Mouse (Mus musculus) liver, adult 2 months (tissue): ENCODE measurements around the gene C2cd2. TPM values are rescaled to one million over a fixed set of nuclear protein-coding genes. Genes with fewer than 3 reads are reported as not detected.

ENCODE experiments used
- DNase-seq: peaks from one replicate; pipeline ENCODE4 v3.0.0-alpha.2; 2011; ENCODE audit warnings: low read depth, low spot score; ENCODE audit errors: extremely low read depth
- H3K27ac ChIP-seq: fragments of 200-500 bp; replicated peaks from 2 replicates; pipeline ENCODE4 v1.5.1; 2012; ENCODE audit warnings: low read depth, mild to moderate bottlenecking, control low read depth, inconsistent platforms, low read length; ENCODE audit not compliant: insufficient read depth
- H3K27me3 ChIP-seq: fragments of 200-500 bp; 2 replicates; pipeline ENCODE4 v1.6.1; 2012; ENCODE audit warnings: mild to moderate bottlenecking, moderate library complexity, low read length, inconsistent platforms; ENCODE audit not compliant: control insufficient read depth, insufficient read depth
- H3K36me3 ChIP-seq: fragments of 200-500 bp; 2 replicates; pipeline ENCODE4 v1.6.1; 2012; ENCODE audit warnings: low read length, inconsistent platforms; ENCODE audit not compliant: control insufficient read depth, insufficient read depth
- H3K4me1 ChIP-seq: fragments of 200-500 bp; 2 replicates; pipeline ENCODE4 v1.6.1; 2011; ENCODE audit warnings: low read length; ENCODE audit not compliant: control insufficient read depth, insufficient read depth
- H3K4me3 ChIP-seq: fragments of 200-500 bp; 2 replicates; pipeline ENCODE4 v1.5.1; 2011; ENCODE audit warnings: low read depth, mild to moderate bottlenecking, control low read depth, low read length, moderate library complexity; ENCODE audit not compliant: insufficient read depth
- H3K79me2 ChIP-seq: fragments of 200-500 bp; 2 replicates; pipeline ENCODE4 v1.6.1; 2012; ENCODE audit warnings: inconsistent platforms, mild to moderate bottlenecking, low read length, moderate library complexity; ENCODE audit not compliant: control insufficient read depth, insufficient read depth
- H3K9ac ChIP-seq: fragments of 200-500 bp; 2 replicates; pipeline ENCODE4 v1.6.1; 2012; ENCODE audit warnings: low read depth, mild to moderate bottlenecking, control low read depth, inconsistent platforms, low read length
- CTCF ChIP-seq: fragments of 200-500 bp; IDR thresholded peaks from 2 replicates; pipeline ENCODE4 v1.5.1; 2011; ENCODE audit warnings: low read depth, low read length, control low read depth
- POLR2A ChIP-seq: fragments of 200-500 bp; IDR thresholded peaks from 2 replicates; pipeline ENCODE4 v1.6.1; 2011; ENCODE audit warnings: low read length, control low read depth; ENCODE audit not compliant: insufficient read depth; ENCODE audit errors: extremely low read depth
- WGBS: fragments of 180-500 bp; shearing (Covaris S2); methylation state at CpG from one replicate; pipeline ENCODE4 v1.1.7; 2018; 5-methylcytosine and 5-hydroxymethylcytosine counted together
- polyA plus RNA-seq: library from polyadenylated mRNA; depleted of rRNA; stranded (reverse); fragments of >200 nt; gene quantifications from 2 replicates; pipeline ENCODE4 v1.2.3, GENCODE M21; 2012
- total RNA-seq: library from RNA; depleted of rRNA; stranded (reverse); fragments of >200 nt; gene quantifications from 2 replicates; pipeline ENCODE4 v1.2.3, GENCODE M21; 2014

Gene C2cd2
- total and polyA plus RNA-seq, 2 experiments, result 56.7 to 173 TPM

DNA sequence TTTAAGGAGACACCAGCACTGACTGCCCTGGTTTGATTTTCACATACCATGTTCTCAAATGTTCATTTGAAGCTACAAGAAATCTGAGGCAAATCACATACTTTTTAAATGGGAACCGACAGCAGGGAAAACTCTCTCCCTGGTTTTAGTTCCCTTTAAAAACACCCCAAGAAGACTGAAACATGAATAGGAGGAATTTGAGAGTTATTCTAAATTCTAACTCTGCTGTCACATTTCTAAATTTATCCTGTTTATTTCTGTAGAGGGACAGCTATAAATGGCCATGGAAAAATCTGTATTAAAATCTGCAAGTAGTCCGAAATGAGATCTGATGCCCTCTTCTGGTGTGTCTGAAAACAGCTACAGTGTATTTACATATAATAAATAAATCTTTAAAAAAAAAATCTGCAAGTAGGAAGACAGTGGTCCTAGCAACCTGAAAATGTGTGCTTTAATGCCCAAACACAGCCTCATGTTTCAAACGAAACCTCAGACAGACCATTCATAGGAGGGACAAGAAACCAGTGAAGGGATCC lies 98.4 kb downstream of the C2cd2 start:
- Histone ChIP-seq H3K9ac (no peak overlapping the region), H3K4me1 (no peaks in the 10 kb centered on the region), H3K79me2 (no peaks in the 10 kb centered on the region), H3K36me3 (peaks cover 72% of the 10 kb centered on the region), H3K27ac (no peak overlapping the region), H3K4me3 (no peak overlapping the region), H3K27me3 (no peaks in the 10 kb centered on the region)
- TF ChIP-seq POLR2A (no peak), CTCF (no peak)
- no peak for DNase-seq
- 91% methylated on average over 3 of the region's 3 CpGs for WGBS

- no peak for DNase-seq
Measured at GRCm38 (mm10) chr16:97856050-97856449, 106.3 kb downstream of the C2cd2 start.

DNA sequence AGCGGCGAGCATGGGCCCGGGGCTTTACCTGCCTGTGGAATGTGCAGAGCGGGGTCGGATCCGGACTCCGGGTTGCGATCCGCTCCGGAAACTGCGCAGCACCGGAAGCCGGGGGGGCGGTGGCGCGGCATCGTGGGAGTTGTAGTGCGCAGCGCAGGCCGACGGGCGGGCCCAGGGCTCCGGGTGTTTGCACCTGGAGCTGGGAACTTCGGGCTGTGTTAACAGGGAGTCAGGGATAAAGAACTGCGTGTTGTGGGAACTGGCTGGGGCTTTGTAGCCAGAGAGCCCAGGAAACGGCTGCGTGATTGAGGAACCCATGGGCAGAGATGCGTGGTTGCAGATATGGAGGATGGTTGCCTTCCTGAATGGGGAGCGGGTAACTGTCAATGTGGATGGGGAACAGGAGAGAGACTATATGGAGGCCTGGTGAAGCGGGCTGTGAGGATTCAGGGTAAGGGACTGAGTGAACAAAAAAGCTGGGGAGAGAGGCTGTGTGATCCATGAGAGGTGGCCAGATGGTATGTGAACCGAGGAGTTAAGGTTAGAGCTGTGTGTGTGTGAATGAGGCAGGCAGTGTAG lies 110.6 kb downstream of the C2cd2 start, which contains the start of gene Prdm15:
Gene Prdm15, minus strand, starts transcription at position 110 of the 579 bp plus-strand sequence.
- DNase-seq, result peak; percentile 71
- H3K27me3 ChIP-seq, result no peaks in the 10 kb centered on the region
- peak; percentile 40; the same call in 1 of the 2 replicates for TF ChIP-seq POLR2A
- no peak for TF ChIP-seq CTCF
- 2% methylated on average over 30 of the region's 31 CpGs for WGBS
- H3K79me2 ChIP-seq, result peaks cover 2% of the 10 kb centered on the region; the same call in 1 of the 2 replicates
- peaks cover under 1% of the 10 kb centered on the region; the same call in 1 of the 2 replicates for H3K36me3 ChIP-seq
- H3K9ac ChIP-seq, result peak within 1 kb of the TSS; percentile 91
- H3K4me3 ChIP-seq, result peak within 1 kb of the TSS; percentile 84
- peak within 1 kb of the TSS; percentile 82 for H3K27ac ChIP-seq
- H3K4me1 ChIP-seq, result peaks cover 9% of the 10 kb centered on the region

More at GRCm38 (mm10) chr16:97856050-97856449, 106.3 kb downstream of the C2cd2 start:
- Histone ChIP-seq H3K79me2 (no peaks in the 10 kb centered on the region; the same call in 1 of the 2 replicates), H3K27me3 (no peaks in the 10 kb centered on the region), H3K36me3 (peaks cover 35% of the 10 kb centered on the region), H3K4me3 (no peak overlapping the region), H3K4me1 (no peaks in the 10 kb centered on the region), H3K27ac (no peak overlapping the region), H3K9ac (no peak overlapping the region)
- TF ChIP-seq POLR2A (no peak), CTCF (no peak)

- TF ChIP-seq CTCF (no peak), POLR2A (no peak)
- Histone ChIP-seq H3K79me2 (peaks cover 2% of the 10 kb centered on the region; the same call in 1 of the 2 replicates), H3K4me1 (peaks cover 9% of the 10 kb centered on the region), H3K27me3 (no peaks in the 10 kb centered on the region), H3K4me3 (peak overlapping the region; percentile 84), H3K9ac (peak overlapping the region; percentile 91), H3K36me3 (no peaks in the 10 kb centered on the region), H3K27ac (peak overlapping the region; percentile 82)
- peak; percentile 55 for DNase-seq
- WGBS, result under 1% methylated on average over 77 of the region's 77 CpGs
Measured at GRCm38 (mm10) chr16:97851061-97851740, 111.2 kb downstream of the C2cd2 start.

GRCm38 (mm10) chr16:97850667-97851060 lies 111.7 kb downstream of the C2cd2 start:
- peak overlapping the region; percentile 82 for H3K27ac ChIP-seq
- H3K4me1 ChIP-seq, result peaks cover 9% of the 10 kb centered on the region
- H3K79me2 ChIP-seq, result peaks cover 2% of the 10 kb centered on the region; the same call in 1 of the 2 replicates
- H3K27me3 ChIP-seq, result no peaks in the 10 kb centered on the region
- no peak for TF ChIP-seq CTCF
- TF ChIP-seq POLR2A, result no peak
- WGBS, result 1% methylated on average over 9 of the region's 11 CpGs
- H3K4me3 ChIP-seq, result peak overlapping the region; percentile 84
- H3K9ac ChIP-seq, result peak overlapping the region; percentile 91
- H3K36me3 ChIP-seq, result no peaks in the 10 kb centered on the region
- DNase-seq, result peak; percentile 29
